Mouse (Mus musculus): ENCODE data around the gene Acacb. TPM values are rescaled to one million over a fixed set of nuclear protein-coding genes. Genes with fewer than 3 reads are reported as not detected.

Gene Acacb
- polyA plus RNA-seq, 1 experiment from 2014 or later, result 9.5 TPM

DNA sequence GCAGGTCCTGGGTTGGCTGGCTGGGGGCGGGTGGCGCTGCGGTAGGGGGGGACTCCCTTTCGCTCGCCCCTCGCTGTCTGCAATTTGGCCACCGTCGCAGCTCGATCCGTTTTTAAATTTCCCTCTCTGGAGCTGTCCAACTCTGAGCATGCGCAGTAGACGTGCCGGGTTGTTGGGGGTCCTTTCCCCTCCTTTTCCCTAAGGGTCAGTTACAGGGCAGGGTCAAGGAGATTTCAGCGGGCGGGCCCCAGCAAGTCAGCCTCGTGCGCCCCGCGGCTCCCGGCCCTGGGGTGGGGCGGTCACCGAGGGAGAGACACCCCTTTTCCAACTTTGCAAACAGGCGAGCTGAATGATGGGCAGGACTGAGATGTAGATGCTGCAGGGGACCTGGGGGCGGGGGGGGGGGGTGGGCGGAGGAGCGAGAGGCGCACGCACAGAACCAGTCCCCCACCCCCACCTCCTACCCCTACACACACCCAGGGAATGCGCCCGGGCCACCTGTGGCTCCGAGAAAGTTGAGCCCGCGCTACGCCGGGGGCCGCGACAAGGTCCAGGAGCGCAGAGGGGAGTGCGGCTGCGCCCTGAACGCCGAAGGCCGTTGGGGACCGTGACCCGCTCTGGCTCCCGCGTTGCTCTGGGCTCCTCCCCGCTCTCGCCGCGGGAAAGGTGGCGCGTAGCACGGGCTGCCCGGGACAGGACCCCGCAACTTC, 127.5 kb downstream of the Acacb start, which contains the start of gene Foxn4:
Foxn4 (minus strand) TSS at position 115 of the 710 bp plus-strand sequence.
- peak within 1 kb of the TSS; percentile 68 for H3K4me2 ChIP-seq
- H3K4me3 ChIP-seq, result peak within 1 kb of the TSS; percentile 48
- no peak within 1 kb of the TSS for H3K27ac ChIP-seq (replicated peaks)
- no peaks in the 10 kb centered on the region for H3K36me3 ChIP-seq
- H3K9me3 ChIP-seq, result no peaks in the 10 kb centered on the region
- peaks cover 100% of the 10 kb centered on the region for H3K27me3 ChIP-seq (replicated peaks)
- H3K4me1 ChIP-seq, result peaks cover 14% of the 10 kb centered on the region
- no peak; the same call in 1 of the 2 replicates for ATAC-seq (ENCODE audit: extremely low read depth, insufficient number of reproducible peaks, low FRiP score, low TSS enrichment)
- H3K9ac ChIP-seq, result no peak within 1 kb of the TSS
- WGBS, result under 1% methylated on average over 53 of the region's 56 CpGs

DNA sequence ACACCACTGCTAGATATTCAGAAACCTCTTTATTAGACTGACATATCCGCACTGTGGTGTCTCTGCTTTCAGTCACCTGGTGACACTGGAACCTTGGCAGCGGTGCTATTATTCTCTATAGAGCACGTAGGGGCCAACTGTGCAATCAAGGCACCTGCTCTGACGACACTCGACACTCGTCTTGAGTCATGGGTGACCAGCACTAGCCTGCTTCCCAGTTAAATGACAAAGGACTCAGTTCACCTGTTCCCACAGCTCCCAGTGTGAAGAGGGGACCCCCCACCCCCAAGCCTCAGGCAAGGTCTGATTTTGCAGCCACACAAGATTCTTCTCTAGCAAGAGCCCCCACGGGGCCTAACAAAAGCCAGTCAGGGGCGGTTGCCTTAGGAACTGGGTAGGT, 129.0 kb downstream of the Acacb start:
- Histone ChIP-seq H3K4me1 (peaks cover 14% of the 10 kb centered on the region), H3K4me2 (no peak overlapping the region), H3K27ac (replicated peaks) (no peak overlapping the region), H3K36me3 (no peaks in the 10 kb centered on the region), H3K9ac (no peak overlapping the region), H3K27me3 (replicated peaks) (peaks cover 99% of the 10 kb centered on the region), H3K4me3 (no peak overlapping the region), H3K9me3 (no peaks in the 10 kb centered on the region)
- WGBS, result 28% methylated on average over 8 of the region's 8 CpGs
- ATAC-seq (ENCODE audit: extremely low read depth, insufficient number of reproducible peaks, low FRiP score, low TSS enrichment), result no peak

DNA sequence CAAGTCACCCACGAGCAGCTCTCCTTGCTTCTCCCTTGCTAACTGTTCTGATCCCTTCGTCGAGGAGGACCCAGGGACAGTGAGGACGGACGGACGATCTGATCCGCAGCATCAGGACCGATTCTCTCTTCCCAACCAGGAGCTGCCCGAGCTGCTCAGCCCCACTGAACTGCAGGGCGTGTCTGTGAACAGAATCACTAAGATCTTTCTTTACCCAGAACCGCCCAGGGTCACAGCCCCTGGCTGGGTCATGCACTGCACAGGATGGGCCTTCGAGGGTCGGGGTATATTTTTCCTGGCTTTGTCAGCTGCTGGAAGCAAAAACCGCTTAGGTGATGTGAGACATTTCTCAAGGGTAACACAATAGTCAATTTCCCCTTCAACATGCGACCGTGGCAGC, 129.7 kb downstream of the Acacb start:
- Histone ChIP-seq H3K27ac (replicated peaks) (no peak overlapping the region), H3K9me3 (no peaks in the 10 kb centered on the region), H3K9ac (no peak overlapping the region), H3K4me3 (no peak overlapping the region), H3K4me1 (peaks cover 14% of the 10 kb centered on the region), H3K4me2 (no peak overlapping the region), H3K36me3 (no peaks in the 10 kb centered on the region), H3K27me3 (replicated peaks) (peaks cover 99% of the 10 kb centered on the region)
- 46% methylated on average over 16 of the region's 16 CpGs for WGBS
- no peak for ATAC-seq (ENCODE audit: extremely low read depth, insufficient number of reproducible peaks, low FRiP score, low TSS enrichment)

DNA sequence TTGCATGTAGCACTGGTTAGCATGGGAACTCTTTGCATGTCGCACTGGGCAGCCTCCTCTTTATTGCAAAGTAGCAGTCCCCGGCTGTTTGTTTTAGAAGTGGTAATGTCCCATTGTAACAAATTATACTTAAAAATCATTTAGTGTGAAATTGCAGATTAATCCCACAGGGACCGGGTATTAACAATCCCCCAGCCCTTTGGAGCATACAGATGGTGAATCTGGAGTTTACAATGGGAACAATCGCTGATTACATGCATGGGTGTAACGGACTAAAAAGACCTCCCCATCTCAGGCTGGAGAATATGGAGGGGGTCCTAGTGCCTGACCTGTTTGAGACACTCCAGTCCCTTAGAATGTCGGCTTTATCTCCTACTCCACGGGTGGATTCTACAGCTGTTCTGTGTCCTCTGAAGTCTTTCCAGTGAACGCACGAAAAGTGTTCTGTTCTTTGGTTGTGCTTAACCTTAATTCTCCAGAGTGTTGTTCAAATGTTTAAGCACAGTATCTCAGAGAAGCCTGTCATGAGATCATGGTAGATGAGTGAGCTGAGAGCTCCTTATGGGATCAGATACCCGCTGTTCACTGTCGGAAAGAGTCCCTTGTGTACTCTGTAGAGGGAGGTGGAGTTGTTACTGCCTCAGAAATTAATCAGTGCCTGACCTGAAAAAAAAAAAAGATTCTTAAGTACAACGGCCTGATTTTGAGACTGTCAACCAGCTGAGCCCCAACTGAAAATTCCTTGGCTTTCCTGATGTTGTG, 133.2 kb downstream of the Acacb start:
- no peaks in the 10 kb centered on the region for H3K9me3 ChIP-seq
- no peaks in the 10 kb centered on the region for H3K36me3 ChIP-seq
- no peak for ATAC-seq (ENCODE audit: extremely low read depth, insufficient number of reproducible peaks, low FRiP score, low TSS enrichment)
- no peaks in the 10 kb centered on the region for H3K4me1 ChIP-seq
- peaks cover 84% of the 10 kb centered on the region for H3K27me3 ChIP-seq (replicated peaks)
- no peak overlapping the region for H3K9ac ChIP-seq
- H3K4me2 ChIP-seq, result no peak overlapping the region
- no peak overlapping the region for H3K27ac ChIP-seq (replicated peaks)
- WGBS, result 51% methylated on average over 12 of the region's 12 CpGs
- H3K4me3 ChIP-seq, result no peak overlapping the region

DNA sequence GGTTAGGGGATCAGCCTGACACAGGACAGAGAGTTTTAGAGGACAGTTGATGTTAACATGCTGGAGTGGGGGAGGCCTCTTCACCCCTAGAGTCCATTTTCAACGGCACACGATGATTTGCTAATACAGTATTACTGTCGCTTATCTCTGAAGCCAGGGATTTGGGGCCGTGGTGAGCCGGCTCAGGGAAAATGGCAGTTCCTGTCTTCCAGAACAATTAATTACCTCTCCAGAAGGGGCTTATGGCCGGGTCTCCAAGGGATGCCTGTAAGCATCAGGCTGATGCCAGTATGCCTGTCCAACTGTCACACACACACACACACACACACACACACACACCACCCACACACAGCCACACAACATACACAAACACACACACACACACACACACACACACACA, 136.0 kb downstream of the Acacb start:
- 30% methylated on average over 6 of the region's 6 CpGs for WGBS
- peaks cover 61% of the 10 kb centered on the region for H3K27me3 ChIP-seq (replicated peaks)
- no peaks in the 10 kb centered on the region for H3K36me3 ChIP-seq
- no peaks in the 10 kb centered on the region for H3K9me3 ChIP-seq
- no peak overlapping the region for H3K27ac ChIP-seq (replicated peaks)
- no peak for ATAC-seq (ENCODE audit: extremely low read depth, insufficient number of reproducible peaks, low FRiP score, low TSS enrichment)
- H3K4me1 ChIP-seq, result no peaks in the 10 kb centered on the region
- no peak overlapping the region for H3K4me3 ChIP-seq
- H3K9ac ChIP-seq, result no peak overlapping the region
- no peak overlapping the region for H3K4me2 ChIP-seq

DNA sequence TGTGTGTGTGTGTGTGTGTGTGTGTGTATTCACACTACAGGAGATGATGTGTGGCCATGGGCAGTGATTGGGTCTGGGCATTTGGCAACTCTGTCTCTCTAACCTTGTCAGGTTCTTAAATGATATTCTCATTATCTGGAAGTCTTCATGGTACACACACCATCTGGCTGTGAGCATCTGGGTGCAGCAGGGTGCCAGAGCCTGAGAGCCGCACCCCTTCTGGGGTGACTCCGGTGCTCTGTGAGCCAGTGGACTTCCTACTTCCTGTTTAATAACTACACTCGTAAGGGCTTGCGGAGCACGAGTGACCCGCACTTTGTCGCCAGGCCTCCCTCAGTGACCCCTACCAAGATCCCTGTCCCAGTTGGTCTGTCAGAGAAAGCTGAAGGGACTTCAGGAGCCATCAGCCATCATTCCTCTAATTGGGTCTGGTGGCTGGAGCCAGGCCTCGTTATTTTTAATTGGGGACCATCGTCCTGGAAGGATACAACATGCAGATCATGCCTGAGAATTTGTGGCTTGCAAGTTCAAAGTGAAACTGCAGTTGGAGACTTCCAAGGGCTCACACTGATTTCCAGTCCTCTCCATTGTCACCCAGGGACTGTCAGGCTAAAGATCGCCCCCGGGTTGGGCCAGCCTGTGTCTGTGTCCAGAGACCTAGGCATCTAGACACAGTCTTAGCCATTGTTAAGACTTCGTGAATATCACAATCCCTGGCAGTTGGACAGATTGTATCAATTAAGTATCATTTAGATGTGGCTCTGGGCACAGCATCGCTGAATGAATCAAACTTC, 138.5 kb downstream of the Acacb start:
- Histone ChIP-seq H3K36me3 (no peaks in the 10 kb centered on the region), H3K4me3 (no peak overlapping the region), H3K27me3 (replicated peaks) (peaks cover 61% of the 10 kb centered on the region), H3K9ac (no peak overlapping the region), H3K4me2 (no peak overlapping the region), H3K9me3 (no peaks in the 10 kb centered on the region), H3K27ac (replicated peaks) (no peak overlapping the region), H3K4me1 (no peaks in the 10 kb centered on the region)
- no peak for ATAC-seq (ENCODE audit: extremely low read depth, insufficient number of reproducible peaks, low FRiP score, low TSS enrichment)
- 76% methylated on average over 13 of the region's 13 CpGs for WGBS

DNA sequence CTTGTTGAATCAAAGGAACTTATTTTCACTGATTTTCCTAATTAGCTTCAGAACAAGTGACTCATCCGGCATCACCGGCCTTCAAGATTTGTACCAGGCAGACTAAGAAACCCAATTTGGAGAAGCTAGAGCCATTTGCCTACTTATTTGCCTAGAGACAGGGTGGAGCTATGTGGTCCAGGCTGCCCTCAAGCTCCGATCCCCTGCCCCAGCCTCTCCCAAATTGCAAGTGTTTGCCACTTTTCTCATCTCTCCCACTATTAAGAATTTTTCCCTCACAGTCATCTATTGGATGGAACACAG, 139.0 kb downstream of the Acacb start:
- no peak for ATAC-seq (ENCODE audit: extremely low read depth, insufficient number of reproducible peaks, low FRiP score, low TSS enrichment)
- Histone ChIP-seq H3K4me1 (no peaks in the 10 kb centered on the region), H3K9me3 (no peaks in the 10 kb centered on the region), H3K4me2 (no peak overlapping the region), H3K4me3 (no peak overlapping the region), H3K27ac (replicated peaks) (no peak overlapping the region), H3K9ac (no peak overlapping the region), H3K27me3 (replicated peaks) (peaks cover 62% of the 10 kb centered on the region), H3K36me3 (no peaks in the 10 kb centered on the region)
- 77% methylated on average over 3 of the region's 3 CpGs for WGBS

DNA sequence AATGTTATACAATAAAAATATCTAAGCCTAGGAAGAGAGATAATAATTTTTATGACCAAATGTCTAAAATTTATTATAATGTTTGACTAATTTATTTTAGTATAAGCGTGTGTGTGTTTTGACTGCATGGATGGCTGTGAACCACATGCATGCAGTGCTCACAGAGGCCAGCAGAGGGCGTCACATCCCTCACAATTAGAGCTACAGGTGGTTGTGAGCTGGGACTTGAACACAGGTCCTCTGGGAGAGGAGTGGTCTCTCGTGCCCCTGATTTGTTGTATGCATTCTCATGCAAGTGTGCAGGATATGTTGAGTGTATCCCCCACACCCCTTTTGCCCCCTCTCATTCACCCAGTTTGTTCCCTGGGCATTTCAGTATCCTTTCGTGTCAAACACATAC, 139.8 kb downstream of the Acacb start:
- ATAC-seq (ENCODE audit: extremely low read depth, insufficient number of reproducible peaks, low FRiP score, low TSS enrichment), result no peak
- Histone ChIP-seq H3K36me3 (no peaks in the 10 kb centered on the region), H3K27me3 (replicated peaks) (peaks cover 62% of the 10 kb centered on the region), H3K9ac (no peak overlapping the region), H3K4me2 (no peak overlapping the region), H3K4me1 (no peaks in the 10 kb centered on the region), H3K4me3 (no peak overlapping the region), H3K9me3 (no peaks in the 10 kb centered on the region), H3K27ac (replicated peaks) (no peak overlapping the region)
- whole genome bisulfite sequencing, result 62% methylated on average over 4 of the region's 4 CpGs

DNA sequence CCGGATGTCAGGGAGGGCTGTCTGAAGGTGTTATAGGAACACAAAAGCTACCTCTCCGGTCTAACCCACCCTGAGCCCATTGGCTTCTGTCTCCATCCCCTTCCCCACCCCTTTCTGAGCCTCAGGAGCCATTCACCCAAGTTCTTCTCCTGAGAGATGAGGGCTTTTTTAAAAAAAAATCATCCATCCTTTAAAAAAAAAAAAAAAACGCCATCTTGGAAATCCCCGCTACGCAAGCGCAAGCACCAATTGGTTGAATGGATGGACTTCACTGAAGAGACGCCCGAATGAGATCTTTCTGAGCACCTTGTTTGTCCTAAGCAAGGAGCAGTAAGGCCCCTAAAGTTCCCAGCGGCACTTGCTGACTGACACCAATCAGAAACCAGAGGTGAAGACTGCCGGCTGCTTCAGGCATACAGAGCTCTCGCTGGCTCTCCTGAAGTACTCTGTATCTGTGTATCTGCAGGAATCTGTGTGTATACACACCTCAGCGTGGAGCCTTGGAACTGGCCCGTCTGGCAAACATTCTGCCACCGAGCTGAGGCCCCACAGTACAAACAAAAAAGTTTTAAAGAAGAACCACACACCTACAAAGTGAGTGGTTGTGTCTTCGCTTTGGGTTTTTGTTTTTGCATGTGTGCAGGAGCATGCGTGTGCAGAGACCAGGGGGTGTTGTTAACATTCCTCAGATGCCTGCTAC, 140.7 kb downstream of the Acacb start:
- Histone ChIP-seq H3K4me3 (no peak overlapping the region), H3K27ac (replicated peaks) (no peak overlapping the region), H3K36me3 (no peaks in the 10 kb centered on the region), H3K27me3 (replicated peaks) (peaks cover 61% of the 10 kb centered on the region), H3K9ac (no peak overlapping the region), H3K4me1 (no peaks in the 10 kb centered on the region), H3K4me2 (no peak overlapping the region), H3K9me3 (no peaks in the 10 kb centered on the region)
- WGBS, result 71% methylated on average over 16 of the region's 16 CpGs
- ATAC-seq (ENCODE audit: extremely low read depth, insufficient number of reproducible peaks, low FRiP score, low TSS enrichment), result no peak

DNA sequence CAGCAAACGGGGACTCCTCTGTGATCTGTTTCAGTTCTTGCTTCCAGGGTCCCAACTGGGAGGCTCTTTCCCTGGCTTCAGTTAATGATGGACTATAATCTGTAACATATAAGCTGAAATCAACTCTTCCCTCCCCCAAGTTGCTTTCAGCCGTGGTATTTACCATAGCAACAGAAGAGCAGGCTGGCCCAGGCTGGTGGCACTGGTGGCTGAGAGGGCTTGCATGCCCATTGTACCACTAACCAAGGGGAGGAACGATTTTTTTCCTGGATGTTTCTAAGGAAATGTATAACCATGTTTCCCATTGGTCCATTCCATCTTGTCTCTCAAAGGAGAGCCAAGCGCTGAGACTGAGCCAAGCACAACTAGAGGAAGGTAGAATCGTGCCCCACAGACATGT, 142.1 kb downstream of the Acacb start:
- Histone ChIP-seq H3K36me3 (no peaks in the 10 kb centered on the region), H3K27ac (replicated peaks) (no peak overlapping the region), H3K9ac (no peak overlapping the region), H3K4me2 (no peak overlapping the region), H3K4me3 (no peak overlapping the region), H3K4me1 (no peaks in the 10 kb centered on the region), H3K9me3 (no peaks in the 10 kb centered on the region), H3K27me3 (replicated peaks) (peaks cover 53% of the 10 kb centered on the region)
- WGBS, result 76% methylated on average over 5 of the region's 5 CpGs
- ATAC-seq (ENCODE audit: extremely low read depth, insufficient number of reproducible peaks, low FRiP score, low TSS enrichment), result no peak

DNA sequence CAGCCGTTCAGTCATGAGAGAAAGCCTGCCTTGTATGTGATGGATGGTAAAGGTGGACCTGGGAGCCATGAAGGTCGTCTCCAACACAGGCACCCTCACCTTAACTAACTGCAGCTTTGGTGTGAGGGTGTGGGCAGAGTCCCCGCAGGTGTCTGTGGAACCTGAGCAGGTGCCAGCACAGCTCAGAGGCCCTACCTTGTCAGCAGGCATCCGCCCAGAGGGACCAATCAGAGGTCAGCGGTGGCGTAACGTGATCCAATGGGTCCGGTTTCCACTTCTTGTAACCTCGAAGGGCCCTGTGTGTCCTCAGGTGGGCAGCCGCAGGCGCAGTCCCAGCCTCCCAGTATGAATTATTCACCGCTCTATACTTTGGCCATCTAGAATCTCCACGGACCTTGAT, 142.5 kb downstream of the Acacb start, which contains the start of gene Myo1h:
Myo1h (plus strand) TSS at position 293 of the 400 bp plus-strand sequence.
- Histone ChIP-seq H3K9ac (no peak within 1 kb of the TSS), H3K4me1 (no peaks in the 10 kb centered on the region), H3K9me3 (no peaks in the 10 kb centered on the region), H3K36me3 (no peaks in the 10 kb centered on the region), H3K4me3 (no peak within 1 kb of the TSS), H3K27me3 (replicated peaks) (peaks cover 52% of the 10 kb centered on the region), H3K27ac (replicated peaks) (no peak within 1 kb of the TSS), H3K4me2 (no peak within 1 kb of the TSS)
- WGBS, result 37% methylated on average over 13 of the region's 13 CpGs
- ATAC-seq (ENCODE audit: extremely low read depth, insufficient number of reproducible peaks, low FRiP score, low TSS enrichment), result no peak

Measured in heart, embryonic 13.5 days (tissue).